Mouse (Mus musculus) cortical plate, adult 2 months (tissue): Measurements from ENCODE around the gene Alb.

Experiments
- CTCF ChIP-seq: fragments of 200-500 bp; IDR thresholded peaks from 2 replicates; pipeline ENCODE4 v1.5.1; 2011; ENCODE audit warnings: mild to moderate bottlenecking, control low read depth, low read length; ENCODE audit not compliant: insufficient read depth; ENCODE audit errors: extremely low read depth
- POLR2A ChIP-seq: fragments of 200-500 bp; IDR thresholded peaks from 2 replicates; pipeline ENCODE4 v1.6.1; 2011; ENCODE audit warnings: mild to moderate bottlenecking, low read length, control low read depth; ENCODE audit not compliant: insufficient read depth; ENCODE audit errors: extremely low read depth

DNA sequence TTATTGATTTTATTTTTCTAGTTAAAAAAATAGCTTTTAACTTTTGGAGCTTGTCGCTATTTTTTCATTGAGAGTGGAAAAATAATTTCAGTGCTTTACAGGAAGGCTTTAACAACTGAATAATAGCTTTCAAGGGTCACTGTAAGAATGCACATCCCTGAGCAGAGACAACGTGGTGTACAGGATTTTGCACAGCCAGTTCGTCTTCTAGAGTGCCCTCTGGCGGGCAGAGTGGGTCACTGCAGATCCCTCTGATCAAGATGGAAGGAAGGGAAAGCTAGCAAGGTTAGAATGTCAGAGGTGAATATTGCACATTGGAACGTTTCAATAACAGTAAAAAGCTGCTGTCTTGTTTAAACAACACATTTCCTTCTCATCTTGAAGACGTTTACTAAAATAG lies 40.0 kb downstream of the Alb start:
- TF ChIP-seq CTCF (peak; percentile 92), POLR2A (no peak)
